In genomic region chr9:110681817-110682216, GRCm38 (mm10) we compare ENCODE assay signal across 9 mouse cellular contexts. TPM values are rescaled to one million over a fixed set of nuclear protein-coding genes. Genes with fewer than 3 reads are reported as not detected.
DNase-seq lines count a peak whose midpoint lies in the region; ATAC-seq and TF ChIP-seq lines count a peak whose summit lies in the region.
"Had no signal": no experiment of that assay in that cellular context is flagged by ENCODE, and none has a peak within 500 bp of the region (broad histone marks: within the 10 kb centered on the region; RNA-seq: fewer than 3 reads in every experiment).

No protein-coding gene starts in this region.

- intact Hi-C loops in gastrocnemius, adult 2 months (cut with DNase I), result no loop called here

- no peak for TF ChIP-seq CTCF in gastrocnemius, adult 2 months (IDR thresholded peaks at IDR 0.05)

- DNase-seq in gastrocnemius, adult 2 months, result no peak
- no peak for DNase-seq in gastrocnemius, adult 8-10 months (ENCODE audit: low spot score in 2 of 2)
- DNase-seq in right cerebral cortex, adult 2 months (ENCODE audit: low spot score in 2 of 2), result peak; percentile 41 to 44
- no peak for DNase-seq in right cerebral cortex, postnatal 4 days
- peak; percentile 37 for DNase-seq in mesoderm, embryonic 11.5 days (ENCODE audit: low read depth, low spot score)
- no peak for DNase-seq in testis, postnatal 10 days (ENCODE audit: low spot score)
- no peak for DNase-seq in gastrocnemius, postnatal 10 days
- DNase-seq: thymus, adult 2 months had no signal

- H3K27ac ChIP-seq in gastrocnemius, adult 2 months, result peak overlapping the region; percentile 57; the same call in 1 of the 2 replicates

- ATAC-seq in erythroid progenitor cell, adult 5-6 weeks (replicated peaks; ENCODE audit: low FRiP score, poor library complexity, severe bottlenecking), result no peak

- no peak overlapping the region for H3K4me3 ChIP-seq in gastrocnemius, adult 2 months

RNA-seq across cellular contexts. Expression of gene Ccdc12, which starts 25.5 kb away (rescaled TPM):
- total RNA-seq in gastrocnemius, adult 2 months (2021), result 10 to 100 TPM; 43.4 to 51.7 TPM
- 10 to 100 TPM; 38.8 to 53.8 (median 47.0) TPM for total RNA-seq in gastrocnemius, adult 8-10 months (2022)
- 59.8 and 67.1 TPM in 2 replicates for total RNA-seq in erythroid progenitor cell, adult 5-6 weeks (2015; ENCODE audit: low replicate concordance)
- total RNA-seq in erythroid progenitor cell, adult 5-6 weeks (2017; ENCODE audit: low replicate concordance), result 32.8 and 34.5 TPM in 2 replicates
- 10 to 100 TPM; 50.3 to 53.6 TPM for total RNA-seq in gastrocnemius, postnatal 10 days (2021)

RNA-seq across cellular contexts. Expression of gene Nbeal2, which starts 27.9 kb away (rescaled TPM):
- total RNA-seq in gastrocnemius, adult 2 months (2021), result 1 to 10 TPM; 4.7 to 5.0 TPM
- 1 to 10 TPM; 2.1 to 4.2 (median 3.1) TPM for total RNA-seq in gastrocnemius, adult 8-10 months (2022)
- total RNA-seq in erythroid progenitor cell, adult 5-6 weeks (2015; ENCODE audit: low replicate concordance), result 9.4 and 16.3 TPM in 2 replicates
- 1.4 and 10.1 TPM in 2 replicates for total RNA-seq in erythroid progenitor cell, adult 5-6 weeks (2017; ENCODE audit: low replicate concordance)
- total RNA-seq in gastrocnemius, postnatal 10 days (2021), result 1 to 10 TPM; 2.2 to 3.4 TPM

RNA-seq across cellular contexts. Expression of gene Nradd, which starts 57.6 kb away (rescaled TPM):
- 1 to 10 TPM in 1 of 2 experiments, under 1 TPM in 1; 0.64 to 1.2 TPM for total RNA-seq in gastrocnemius, adult 2 months (2021)
- under 1 TPM; 0.27 to 0.88 (median 0.44) TPM for total RNA-seq in gastrocnemius, adult 8-10 months (2022)
- total RNA-seq in erythroid progenitor cell, adult 5-6 weeks (2015; ENCODE audit: low replicate concordance), result 2.2 TPM in 1 of 2 replicates, not detected in the other
- total RNA-seq in erythroid progenitor cell, adult 5-6 weeks (2017; ENCODE audit: low replicate concordance), result 1.3 TPM in 1 of 2 replicates, not detected in the other
- 1 to 10 TPM; 1.6 to 2.2 TPM for total RNA-seq in gastrocnemius, postnatal 10 days (2021)

RNA-seq across cellular contexts. Expression of gene Myl3, which starts 59.8 kb away (rescaled TPM):
- 1,000 to 10,000 TPM in 1 of 2 experiments, 100 to 1,000 TPM in 1; 528 to 1,790 TPM for total RNA-seq in gastrocnemius, adult 2 months (2021)
- 100 to 1,000 TPM; 644 to 855 (median 660) TPM for total RNA-seq in gastrocnemius, adult 8-10 months (2022)
- not detected in 2 replicates for total RNA-seq in erythroid progenitor cell, adult 5-6 weeks (2015; ENCODE audit: low replicate concordance)
- not detected in 2 replicates for total RNA-seq in erythroid progenitor cell, adult 5-6 weeks (2017; ENCODE audit: low replicate concordance)
- 100 to 1,000 TPM; 260 to 321 TPM for total RNA-seq in gastrocnemius, postnatal 10 days (2021)

Comparison
In these comparisons a context has a peak if more than half of its experiments do, and no peak if none do; other contexts are left out.
1. DNase-seq: peak in right cerebral cortex, adult 2 months (2 of 2) and mesoderm, embryonic 11.5 days (single experiment); none in gastrocnemius, adult 2 months (single experiment), gastrocnemius, adult 8-10 months (0 of 2), right cerebral cortex, postnatal 4 days (single experiment), testis, postnatal 10 days (single experiment) and gastrocnemius, postnatal 10 days (single experiment).